Mouse (Mus musculus): ENCODE results near the gene Zfp260.

Zfp260 gene

DNA sequence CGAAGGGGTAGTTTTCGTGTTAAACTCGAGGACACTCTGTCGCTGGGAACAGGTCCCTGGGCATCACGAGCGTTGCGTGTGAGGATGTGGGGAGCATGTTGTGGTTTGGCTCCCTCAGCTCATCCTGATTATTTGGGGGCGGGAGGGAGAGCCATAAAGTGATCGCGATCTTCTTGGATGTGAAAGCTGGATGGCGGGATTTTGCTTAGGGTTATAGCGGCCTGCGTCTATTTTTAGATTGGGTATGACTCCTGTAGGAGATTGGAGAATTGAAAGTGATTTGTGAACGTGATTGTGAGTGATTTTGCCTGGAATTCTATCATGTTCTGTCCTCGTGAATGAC is 27.6 kb downstream of the Zfp260 start:
- no peak for DNase-seq (ENCODE audit: low spot score)

DNA sequence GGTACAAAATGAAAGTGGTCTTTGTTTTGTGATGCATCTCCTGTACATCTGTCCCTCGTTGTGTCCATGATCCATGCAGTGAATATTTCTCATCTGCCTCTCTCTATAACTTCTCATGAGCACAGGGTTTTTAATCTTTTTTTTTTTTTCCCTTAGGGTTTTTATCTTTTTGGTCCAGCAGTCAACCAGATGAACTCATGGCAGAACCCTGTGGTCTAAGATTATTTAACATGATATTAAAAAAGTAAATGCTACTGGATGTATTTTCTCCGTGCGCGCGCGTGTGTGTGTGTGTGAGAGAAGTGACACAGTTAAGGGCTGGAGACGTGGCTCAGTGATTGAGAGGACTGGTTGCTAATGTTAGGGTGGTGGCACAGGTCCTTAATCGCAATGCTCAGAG is 35.3 kb downstream of the Zfp260 start:
- DNase-seq (ENCODE audit: low spot score) = no peak

DNA sequence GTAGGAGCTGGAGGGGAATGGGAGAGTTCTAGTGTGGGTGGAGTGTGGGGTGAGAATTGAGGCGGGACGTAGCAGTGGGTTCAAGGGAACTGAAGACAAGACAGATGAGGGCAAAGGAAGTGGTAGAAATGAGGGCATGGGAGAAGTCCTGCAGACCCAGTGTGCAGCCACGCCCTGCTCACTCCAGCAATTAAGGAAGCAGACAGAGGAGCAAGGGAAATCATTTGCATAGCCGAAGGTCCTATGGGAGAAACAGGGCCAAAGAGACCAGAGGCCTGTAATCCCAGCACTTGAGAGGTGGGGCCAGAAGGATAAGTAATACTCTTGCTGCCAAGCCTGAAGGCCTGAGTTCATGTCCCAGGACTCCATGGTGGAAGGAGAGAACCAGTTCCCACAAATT is 37.8 kb downstream of the Zfp260 start:
- no peak for DNase-seq (ENCODE audit: low spot score)

DNA sequence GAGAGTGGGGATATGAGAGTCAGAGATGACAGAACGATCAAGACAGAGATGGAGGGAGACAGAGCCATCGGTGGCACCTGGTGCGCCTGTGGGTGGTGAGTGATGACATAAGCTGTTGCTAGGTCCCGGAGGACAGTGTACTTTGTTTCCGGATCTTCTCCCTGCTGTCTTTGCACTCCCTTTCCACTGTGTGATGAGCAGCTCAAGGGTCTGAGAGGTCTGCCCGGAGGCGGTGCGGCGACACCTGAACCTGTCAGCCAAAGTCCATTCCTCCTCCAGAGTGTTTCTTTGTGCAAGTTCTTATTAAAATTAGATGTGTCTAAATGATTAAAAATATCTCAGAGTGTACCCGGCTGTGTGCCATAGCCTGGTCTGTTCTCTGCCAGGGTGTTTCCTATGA is 42.2 kb downstream of the Zfp260 start:
- peak; percentile 38 for DNase-seq (ENCODE audit: low spot score)

DNA sequence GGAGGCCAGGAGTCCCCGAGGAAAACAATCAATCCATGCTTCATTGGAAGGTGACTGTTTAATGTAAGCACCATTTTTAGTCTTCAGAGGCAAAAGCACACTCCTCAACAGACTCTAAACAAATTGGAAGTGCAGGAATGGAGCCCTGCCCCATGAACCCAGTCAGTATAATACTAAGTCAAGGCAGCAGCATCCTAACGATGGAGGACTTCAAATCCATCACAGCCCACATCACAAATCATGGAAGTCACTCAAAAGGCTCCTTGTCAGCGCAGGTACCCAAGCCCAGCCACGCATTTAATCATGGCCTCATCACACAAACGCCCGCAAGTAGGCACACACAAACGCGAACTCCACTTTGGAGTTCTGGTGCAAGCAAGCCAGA is 48.6 kb downstream of the Zfp260 start:
- no peak for DNase-seq (ENCODE audit: low spot score)

DNA sequence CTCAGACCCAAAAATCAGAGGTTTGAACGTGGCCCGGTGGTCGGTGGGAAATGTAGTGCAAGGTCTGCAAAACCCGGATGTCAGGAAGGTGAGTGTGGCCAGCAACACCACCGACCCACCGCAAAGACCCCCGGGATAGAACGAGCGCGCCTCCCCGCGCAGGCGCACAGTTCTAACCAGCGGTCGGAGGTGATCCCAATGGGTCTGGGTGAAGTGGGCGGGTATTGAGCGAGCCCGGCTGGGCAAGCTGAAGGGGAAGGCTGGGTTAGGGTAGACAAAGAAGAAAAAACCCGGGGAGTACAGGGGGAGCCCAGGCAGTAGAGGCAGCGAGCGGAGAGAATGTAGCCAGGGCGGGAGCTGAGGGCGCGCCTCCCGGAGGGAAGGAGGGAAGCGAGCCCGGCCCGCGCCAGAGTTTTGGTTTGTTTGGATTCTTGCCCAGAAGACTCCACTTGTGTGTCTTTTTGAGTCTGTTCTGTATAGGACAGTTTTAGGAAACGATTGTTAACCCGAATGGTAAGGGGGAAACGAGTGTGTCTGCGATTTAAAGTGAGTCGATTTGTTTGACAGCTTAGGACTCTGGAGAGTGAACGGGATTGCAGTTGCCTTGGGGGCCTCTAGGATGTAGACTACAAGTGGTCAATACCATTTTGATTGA is 49.1 kb downstream of the Zfp260 start:
- DNase-seq (ENCODE audit: low spot score) = peak; percentile 88

DNA sequence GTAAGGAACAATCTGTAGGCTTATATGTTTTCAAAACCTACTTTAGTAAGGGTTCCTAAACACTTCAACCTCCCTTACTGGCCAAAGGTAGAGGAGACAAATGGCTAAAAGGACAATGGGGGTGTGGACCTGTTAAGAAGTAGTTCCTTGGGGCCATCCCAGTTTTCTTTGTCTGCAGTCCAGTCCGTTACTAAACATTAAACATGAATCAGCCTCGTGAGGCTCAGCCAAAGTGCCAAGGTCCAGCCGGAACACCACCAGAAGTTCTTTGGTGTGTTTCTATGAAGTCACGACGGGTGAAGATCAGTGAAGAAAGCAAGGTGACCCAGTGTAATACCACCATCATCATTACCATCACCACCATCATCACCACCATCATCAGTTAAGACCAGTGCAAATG is 52.4 kb downstream of the Zfp260 start:
- no peak for DNase-seq (ENCODE audit: low spot score)

DNA sequence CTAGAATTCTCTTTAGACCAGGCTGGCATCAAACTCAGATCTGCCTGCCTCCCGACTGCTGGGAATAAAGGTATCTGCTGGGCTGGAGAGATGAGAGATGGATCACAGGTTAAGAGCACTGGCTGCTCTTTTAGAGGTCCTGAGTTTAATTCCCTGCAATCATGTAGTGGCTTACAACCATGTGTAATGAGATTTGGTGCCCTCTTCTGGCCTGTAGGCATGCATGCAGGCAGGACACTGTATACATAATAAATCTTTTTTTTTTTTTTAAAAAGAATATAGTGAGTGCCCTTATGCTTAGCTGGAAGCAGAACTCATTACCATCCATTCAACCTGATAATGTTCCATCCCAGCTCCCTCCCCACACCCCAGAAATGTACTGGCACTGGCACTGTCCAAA is 59.5 kb downstream of the Zfp260 start:
- DNase-seq (ENCODE audit: low spot score) = no peak

DNA sequence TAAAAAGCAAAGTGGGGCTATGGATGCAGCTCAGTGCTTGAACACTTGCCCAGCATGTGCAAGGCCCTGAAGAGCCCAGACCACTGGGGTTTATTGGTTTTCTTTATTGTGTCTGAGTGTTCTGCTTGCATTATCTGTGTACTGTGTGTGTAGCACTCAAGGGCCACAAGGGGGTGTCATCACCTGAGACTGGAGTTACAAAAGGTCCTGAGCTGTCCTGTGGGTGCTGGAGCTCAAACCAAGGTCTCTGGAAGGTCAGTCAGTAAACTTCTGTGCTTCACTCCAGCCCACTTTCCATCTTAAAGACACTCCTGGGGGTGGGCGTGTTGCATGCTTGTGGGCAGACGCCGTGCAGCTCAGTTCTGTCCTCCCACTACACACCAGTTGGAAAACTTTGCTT is 60.9 kb downstream of the Zfp260 start:
- no peak for DNase-seq (ENCODE audit: low spot score)
